Mouse (Mus musculus): ENCODE results near the gene March9.
"Not testable (repeated sequence)": the region's sequence is repeated elsewhere in the genome, so short reads cannot be mapped to it uniquely, and the experiment has no call there.

Gene March9

DNA sequence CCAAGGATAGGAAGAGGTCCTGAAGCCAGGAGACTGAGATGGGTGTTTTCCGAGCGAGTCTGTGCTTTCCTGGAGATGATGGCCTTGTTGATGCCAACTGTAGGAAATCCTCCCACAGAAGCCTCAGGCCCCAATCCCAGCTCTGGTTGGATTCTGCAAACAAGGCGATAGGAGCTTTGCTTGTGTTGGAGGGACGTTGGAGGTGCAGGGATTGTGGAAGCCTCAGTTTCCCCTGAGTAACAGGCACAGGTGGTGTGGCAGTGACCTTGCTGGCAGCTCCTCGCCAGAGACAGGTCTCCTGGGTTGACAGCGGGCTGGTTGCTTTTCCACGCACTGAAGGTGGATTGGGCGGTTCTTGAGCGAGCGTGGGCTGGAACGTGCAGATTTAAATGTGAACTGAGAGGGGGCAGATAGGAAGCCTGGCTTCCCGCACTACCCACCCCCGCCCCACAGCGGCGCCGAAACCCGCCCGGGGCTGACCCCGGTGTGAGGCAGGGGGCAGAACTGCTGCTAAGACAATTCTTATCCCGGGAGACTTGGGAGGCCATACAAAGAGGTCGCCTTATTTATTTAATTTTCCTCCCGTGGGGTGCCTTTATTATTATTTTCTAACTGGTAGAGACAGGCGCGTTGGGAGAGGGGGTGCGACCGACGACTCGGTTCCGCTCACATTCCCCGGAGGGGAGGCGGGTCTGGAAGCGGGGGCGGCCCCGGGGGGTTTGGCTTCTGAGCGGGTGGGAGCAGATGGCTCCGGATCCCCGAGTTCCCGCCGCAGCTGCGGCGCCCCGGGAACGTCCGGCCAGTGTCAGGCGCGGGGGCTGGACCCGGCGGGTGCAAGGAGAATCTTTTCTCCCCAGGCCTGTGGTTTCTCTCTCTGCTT is 21.2 kb upstream of the March9 start:
- peak; percentile 44 for DNase-seq (ENCODE audit: extremely low spot score, low spot score)

DNA sequence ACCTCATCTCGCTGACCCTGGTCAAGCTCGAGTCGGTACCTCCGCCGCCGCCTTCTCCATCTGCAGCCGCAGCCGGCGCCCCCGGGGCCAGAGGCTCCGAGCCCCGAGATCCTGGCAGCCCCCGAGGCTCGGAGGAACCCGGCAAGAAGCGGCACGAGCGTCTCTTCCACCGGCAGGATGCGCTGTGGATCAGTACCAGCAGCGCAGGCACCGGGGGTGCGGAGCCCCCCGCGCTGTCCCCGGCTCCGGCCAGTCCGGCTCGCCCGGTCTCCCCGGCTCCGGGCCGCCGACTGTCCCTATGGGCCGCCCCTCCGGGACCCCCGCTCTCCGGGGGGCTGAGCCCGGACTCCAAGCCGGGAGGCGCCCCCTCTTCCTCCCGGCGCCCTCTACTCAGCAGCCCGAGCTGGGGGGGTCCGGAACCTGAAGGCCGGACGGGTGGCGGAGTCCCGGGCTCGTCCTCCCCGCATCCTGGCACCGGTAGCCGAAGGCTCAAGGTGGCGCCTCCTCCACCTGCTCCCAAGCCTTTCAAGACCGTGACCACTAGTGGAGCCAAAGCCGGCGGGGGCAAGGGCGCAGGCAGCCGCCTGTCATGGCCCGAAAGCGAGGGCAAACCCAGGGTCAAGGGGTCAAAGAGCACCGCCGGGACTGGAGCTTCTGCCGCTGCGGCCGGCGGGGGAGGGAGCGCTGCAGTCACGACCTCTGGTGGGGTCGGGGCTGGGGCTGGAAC is 19.8 kb upstream of the March9 start:
- peak; percentile 48 for DNase-seq (ENCODE audit: extremely low spot score, low spot score)

- DNase-seq (ENCODE audit: extremely low spot score, low spot score): peak; percentile 74
These were observed 18.9 kb upstream of the March9 start for GRCm38 (mm10) chr10:127078677-127079575.

GRCm38 (mm10) chr10:127078001-127078676 is 18.2 kb upstream of the March9 start:
- no peak for DNase-seq (ENCODE audit: extremely low spot score, low spot score)

DNA sequence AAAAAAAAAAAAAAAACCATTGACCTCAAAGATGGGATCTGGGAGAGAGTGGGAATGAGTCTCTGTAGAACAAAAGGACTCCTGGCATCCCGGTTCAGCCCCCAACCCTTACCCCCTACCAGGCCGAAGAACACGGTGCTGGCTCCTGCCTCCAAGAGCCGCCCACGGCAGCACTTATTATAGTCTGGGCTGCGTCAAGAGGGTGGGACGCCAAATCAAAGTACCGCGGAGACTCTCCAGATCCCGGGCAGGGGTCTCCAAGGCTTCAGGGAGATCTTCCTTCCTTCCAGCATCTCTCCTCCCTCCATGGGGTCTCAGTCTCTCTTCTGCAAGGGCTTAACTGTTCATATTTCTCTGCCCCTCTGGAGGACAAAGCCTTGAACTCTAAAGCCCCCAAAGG is 17.5 kb upstream of the March9 start:
- no peak for DNase-seq (ENCODE audit: extremely low spot score, low spot score)

- DNase-seq (ENCODE audit: extremely low spot score, low spot score): no peak
These were observed 16.1 kb upstream of the March9 start for GRCm38 (mm10) chr10:127076082-127076481.

GRCm38 (mm10) chr10:127075651-127076050 is 15.7 kb upstream of the March9 start:
- DNase-seq (ENCODE audit: extremely low spot score, low spot score): no peak

DNA sequence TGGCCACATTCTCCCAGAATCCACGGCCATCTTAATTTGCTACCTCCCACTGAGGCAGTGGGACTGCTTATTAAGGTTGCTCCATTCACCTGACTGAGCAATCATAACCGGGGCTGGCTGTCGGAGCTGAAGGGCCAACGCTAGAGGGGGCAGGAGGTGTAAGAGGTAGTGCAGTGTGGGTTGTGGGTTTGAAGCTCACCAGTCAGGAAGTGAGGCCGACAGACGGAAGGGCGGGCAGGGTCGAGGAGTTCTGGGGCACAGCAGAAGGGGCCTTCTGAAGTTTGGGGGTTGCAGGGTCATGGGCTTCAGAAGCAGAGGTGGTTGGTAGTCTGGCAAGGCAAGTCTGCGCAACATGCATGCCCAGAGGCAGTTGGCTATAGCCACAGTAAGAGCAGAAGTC is 15.1 kb upstream of the March9 start, which contains the start of gene Agap2:
Gene Agap2 (plus strand): TSS at position 205 of the 400 bp plus-strand sequence.
- no peak for DNase-seq (ENCODE audit: extremely low spot score, low spot score)

DNA sequence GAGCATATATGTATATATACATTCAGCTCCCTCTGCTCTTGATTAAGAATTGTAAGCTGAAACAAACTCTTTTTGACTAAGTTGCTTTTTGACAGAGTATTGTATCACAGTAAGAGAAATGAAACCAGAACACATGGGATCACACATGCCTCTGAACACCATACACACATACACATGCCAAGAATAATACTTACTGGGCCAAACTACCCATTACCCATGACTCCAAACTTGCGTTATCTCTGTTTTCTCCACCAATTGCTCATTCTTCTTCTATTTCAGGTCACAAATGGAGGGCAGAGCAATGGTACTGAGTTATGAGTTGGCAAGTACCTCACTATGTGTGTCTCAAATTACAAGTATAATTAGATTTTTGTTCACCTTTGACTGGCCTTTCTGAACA is 14.0 kb upstream of the March9 start:
- DNase-seq (ENCODE audit: extremely low spot score, low spot score): no peak

GRCm38 (mm10) chr10:127072969-127073368 is 13.0 kb upstream of the March9 start:
- DNase-seq (ENCODE audit: extremely low spot score, low spot score): not testable (repeated sequence)

- not testable (repeated sequence) for DNase-seq (ENCODE audit: extremely low spot score, low spot score)
These were observed 12.3 kb upstream of the March9 start for GRCm38 (mm10) chr10:127072270-127072669.

DNA sequence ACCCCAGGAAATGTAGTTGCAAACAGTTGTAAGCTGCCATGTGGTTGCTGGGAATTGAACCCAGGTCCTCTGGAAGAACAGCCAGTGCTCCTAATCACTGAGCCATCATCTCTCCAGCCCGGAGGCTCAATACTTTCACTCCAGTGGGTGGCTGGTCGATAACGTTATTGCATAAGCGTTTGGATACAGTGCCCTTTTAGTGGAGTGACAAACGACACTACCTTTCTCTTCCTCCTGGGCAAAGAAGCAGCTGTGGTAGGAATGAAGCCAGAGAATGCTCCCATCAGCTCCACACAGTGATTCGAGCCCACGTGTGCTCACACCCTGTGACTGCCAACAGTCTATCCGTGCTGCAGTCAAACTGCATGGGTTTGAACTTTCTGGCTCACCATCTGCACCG is 11.2 kb upstream of the March9 start:
- DNase-seq (ENCODE audit: extremely low spot score, low spot score): no peak

GRCm38 (mm10) chr10:127070190-127071121 is 10.5 kb upstream of the March9 start, which contains the start of gene Tspan31:
TSS of gene Tspan31 (minus strand) at chr10:127070264.
- peak; percentile 90 for DNase-seq (ENCODE audit: extremely low spot score, low spot score)

DNA sequence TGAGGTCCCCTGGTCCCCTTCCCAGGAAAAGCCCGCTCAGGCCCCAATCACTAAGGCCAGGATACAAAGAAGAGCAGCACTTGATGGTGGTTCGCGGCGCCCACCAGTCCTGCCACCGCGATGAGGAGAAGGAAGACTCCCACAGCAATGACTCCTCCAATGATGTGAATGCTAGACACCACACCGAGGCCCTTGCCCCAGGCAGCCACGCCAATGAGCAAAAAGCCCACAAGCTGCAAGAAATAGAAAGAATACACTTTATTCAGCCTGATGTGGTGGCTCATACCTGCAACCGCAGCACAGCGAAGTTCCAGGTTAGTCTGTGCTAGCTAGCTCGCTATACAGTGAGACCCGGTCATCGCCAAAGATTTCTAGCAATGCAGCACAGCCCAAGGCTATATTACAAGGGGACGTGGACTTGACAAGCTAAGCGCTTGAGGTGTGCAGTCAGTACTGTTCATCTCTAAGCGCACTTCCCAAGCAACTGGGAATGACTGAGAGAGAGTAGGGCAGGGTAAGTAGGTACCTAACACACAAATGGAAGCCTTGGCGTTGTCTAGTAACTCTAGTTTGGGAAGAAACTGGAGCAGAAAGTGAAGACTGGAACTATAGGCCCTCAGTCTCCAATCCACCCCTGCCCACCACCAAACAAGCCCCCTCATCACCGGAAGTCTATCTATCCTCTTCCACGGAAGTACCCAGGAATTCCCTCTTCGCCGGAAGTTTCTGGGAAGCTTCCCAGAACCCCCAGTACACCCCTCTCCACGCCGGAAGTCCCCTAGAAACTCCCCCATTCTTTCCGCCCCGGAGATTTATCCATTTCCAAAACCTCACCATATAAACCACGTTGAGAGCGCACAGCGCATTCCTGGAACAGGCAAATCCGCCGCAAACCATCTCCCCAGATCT is 9.6 kb upstream of the March9 start:
- DNase-seq (ENCODE audit: extremely low spot score, low spot score): peak; percentile 50

- no peak for DNase-seq (ENCODE audit: extremely low spot score, low spot score)
These were observed 8.5 kb upstream of the March9 start for GRCm38 (mm10) chr10:127068360-127069038.

- no peak for DNase-seq (ENCODE audit: extremely low spot score, low spot score)
These were observed 6.6 kb upstream of the March9 start for GRCm38 (mm10) chr10:127066519-127067018.

DNA sequence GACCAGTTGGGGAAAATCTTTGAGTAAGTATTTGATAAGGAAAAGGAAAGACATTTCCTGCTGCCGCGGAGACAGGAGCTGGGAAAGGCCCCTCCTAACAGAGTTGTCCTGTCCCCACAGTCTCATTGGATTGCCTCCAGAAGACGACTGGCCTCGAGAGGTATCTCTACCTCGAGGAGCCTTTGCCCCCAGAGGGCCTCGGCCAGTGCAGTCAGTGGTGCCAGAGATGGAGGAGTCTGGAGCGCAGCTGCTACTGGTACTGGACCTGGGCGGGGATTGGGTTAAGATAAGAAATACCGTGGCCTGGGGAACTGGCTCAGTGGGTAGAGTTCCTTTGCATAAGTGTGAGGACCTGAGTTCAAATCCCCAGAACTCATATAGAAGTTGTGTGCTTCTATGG is 6.0 kb upstream of the March9 start:
- DNase-seq (ENCODE audit: extremely low spot score, low spot score): no peak
